Mouse (Mus musculus): ENCODE data around the gene Hoxb7. TPM values are rescaled to one million over a fixed set of nuclear protein-coding genes. Genes with fewer than 3 reads are reported as not detected.

Gene Hoxb7
- total RNA-seq, 1 experiment from 2014 or later = not detected

DNA sequence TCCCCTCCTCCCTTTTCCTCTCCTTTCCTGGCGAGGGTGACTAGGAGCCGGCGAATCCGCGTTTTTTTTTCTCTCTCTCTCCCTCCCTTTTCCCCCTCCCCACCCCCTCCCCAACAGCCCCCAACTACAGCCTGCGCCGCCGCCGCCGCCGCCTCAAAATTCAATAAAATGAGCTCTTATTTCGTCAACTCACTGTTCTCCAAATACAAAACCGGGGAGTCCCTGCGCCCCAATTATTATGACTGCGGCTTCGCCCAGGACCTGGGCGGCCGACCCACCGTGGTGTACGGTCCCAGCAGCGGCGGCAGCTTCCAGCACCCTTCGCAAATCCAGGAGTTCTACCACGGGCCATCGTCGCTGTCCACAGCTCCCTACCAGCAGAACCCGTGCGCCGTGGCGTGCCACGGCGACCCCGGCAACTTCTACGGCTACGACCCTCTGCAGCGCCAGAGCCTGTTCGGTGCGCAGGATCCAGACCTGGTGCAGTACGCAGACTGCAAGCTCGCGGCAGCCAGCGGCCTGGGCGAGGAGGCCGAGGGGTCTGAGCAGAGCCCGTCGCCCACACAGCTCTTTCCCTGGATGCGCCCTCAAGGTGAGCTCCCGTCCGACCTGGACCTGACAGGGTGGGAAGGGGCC, 3.5 kb upstream of the Hoxb7 start:
- ATAC-seq (replicated peaks; ENCODE audit: insufficient number of reproducible peaks, low FRiP score, low TSS enrichment, poor library complexity, severe bottlenecking) = no peak

DNA sequence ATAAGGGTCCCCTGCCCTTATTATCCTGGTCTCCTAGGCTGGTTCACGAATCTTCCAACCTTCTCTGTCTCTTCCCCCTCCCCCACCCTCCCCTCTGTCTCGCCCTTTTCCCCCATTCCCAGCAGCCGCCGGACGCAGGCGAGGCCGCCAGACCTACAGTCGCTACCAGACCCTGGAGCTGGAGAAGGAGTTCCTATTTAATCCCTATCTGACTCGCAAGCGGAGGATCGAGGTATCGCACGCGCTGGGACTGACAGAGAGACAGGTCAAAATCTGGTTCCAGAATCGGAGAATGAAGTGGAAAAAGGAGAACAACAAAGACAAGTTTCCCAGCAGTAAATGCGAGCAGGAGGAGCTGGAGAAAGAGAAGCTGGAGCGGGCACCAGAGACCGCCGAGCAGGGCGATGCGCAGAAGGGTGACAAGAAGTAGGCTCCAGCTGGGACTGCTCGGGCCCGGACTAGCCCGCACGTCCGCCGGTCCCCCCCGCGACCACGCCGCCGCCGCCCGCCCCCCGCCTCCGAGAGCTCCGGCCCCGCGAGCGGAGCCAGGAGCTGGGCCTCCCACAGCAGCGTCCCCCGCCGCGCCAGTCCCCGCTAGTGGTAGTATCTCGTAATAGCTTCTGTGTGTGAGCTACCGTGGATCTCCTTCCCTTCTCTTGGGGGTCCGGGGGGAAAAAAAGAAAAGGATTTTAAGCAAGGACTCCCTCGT, 2.2 kb upstream of the Hoxb7 start:
- ATAC-seq (replicated peaks; ENCODE audit: insufficient number of reproducible peaks, low FRiP score, low TSS enrichment, poor library complexity, severe bottlenecking) = no peak

DNA sequence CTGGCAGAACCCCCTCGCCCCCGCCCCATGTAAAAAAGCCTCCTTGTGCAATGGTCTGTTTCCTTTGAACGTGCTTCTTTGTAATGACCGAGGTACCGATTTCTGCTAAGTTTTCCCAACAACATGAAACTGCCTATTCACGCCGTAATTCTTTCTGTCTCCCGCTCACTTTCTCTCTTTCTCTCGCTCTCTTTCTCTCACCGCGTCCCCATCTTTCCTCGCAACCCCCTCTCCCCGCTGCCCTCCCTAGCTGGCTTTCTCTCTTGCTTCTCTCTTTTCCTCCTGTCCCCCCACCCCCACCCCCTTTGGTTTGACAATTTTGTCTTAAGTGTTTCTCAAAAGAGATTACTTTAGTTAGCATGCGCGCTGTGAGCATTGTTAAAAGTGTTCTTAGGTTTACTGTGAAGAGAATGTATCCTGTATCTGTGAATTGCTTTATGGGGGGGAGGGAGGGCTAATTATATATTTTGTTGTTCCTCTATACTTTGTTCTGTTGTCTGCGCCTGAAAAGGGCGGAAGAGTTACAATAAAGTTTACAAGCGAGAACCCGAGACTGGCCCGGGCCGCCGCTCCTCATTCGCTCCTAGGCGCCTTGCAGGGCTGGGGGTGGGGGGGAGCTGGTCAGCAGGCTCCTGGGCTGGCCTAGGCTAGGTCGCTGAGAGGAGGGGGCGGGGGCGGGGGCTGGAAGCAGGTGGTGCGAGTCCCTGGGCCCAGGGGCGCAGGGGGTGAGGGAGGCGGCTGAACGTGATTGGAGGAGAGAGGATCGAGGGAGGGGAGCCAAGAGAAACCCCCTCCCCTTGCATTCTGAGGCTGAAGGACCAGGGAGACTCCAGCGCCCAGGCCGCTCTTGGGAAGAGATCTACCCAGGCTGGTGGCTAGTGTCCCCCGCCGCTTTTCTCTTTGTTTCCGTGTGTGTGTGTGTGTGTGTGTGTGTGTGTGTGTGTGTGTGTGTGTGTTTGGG, 1.4 kb upstream of the Hoxb7 start:
- no peak for ATAC-seq (replicated peaks; ENCODE audit: insufficient number of reproducible peaks, low FRiP score, low TSS enrichment, poor library complexity, severe bottlenecking)

DNA sequence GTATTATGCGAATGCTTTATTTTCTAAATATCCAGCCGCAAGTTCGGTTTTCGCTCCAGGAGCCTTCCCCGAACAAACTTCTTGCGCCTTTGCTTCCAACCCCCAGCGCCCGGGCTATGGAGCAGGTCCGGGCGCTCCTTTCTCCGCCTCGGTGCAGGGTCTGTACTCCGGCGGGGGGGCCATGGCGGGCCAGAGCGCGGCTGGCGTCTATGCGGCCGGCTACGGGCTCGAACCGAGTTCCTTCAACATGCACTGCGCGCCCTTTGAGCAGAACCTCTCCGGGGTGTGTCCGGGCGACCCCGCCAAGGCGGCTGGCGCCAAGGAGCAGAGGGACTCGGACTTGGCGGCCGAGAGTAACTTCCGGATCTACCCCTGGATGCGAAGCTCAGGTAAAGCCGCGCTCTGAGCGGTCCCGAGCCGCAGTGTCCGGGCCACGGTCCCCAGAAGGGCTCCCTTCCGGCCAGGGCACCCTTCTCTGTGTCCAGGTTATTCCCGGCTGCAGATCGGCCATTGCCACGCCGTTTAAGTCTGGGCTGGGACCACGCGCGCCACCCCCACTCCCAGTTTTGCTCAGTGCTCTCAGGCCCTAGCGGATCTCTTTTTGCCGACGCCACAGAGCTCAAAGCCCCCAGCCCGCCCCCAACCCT, 439 bp downstream of the Hoxb7 start:
- no peak for ATAC-seq (replicated peaks; ENCODE audit: insufficient number of reproducible peaks, low FRiP score, low TSS enrichment, poor library complexity, severe bottlenecking)

DNA sequence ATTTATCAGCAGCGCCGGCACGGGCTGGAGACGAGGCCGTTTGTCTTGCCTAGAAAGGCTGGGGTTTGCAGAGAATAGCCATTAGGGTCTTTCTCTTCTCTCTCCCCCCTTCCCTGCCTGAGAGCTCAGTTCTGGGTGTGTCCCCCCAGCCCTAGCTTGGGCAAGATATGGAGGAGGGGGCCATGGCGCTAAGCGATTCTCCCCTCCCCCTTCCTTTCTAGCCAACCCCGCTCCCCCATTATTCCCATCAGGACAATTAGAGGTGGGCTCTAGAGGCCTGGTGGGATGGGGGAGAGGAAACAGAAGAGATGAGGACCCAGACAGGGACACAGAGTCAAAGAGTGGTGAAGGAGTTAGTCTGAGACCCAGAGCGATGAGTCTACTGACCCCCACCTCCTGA, 988 bp downstream of the Hoxb7 start:
- no peak for ATAC-seq (replicated peaks; ENCODE audit: insufficient number of reproducible peaks, low FRiP score, low TSS enrichment, poor library complexity, severe bottlenecking)

DNA sequence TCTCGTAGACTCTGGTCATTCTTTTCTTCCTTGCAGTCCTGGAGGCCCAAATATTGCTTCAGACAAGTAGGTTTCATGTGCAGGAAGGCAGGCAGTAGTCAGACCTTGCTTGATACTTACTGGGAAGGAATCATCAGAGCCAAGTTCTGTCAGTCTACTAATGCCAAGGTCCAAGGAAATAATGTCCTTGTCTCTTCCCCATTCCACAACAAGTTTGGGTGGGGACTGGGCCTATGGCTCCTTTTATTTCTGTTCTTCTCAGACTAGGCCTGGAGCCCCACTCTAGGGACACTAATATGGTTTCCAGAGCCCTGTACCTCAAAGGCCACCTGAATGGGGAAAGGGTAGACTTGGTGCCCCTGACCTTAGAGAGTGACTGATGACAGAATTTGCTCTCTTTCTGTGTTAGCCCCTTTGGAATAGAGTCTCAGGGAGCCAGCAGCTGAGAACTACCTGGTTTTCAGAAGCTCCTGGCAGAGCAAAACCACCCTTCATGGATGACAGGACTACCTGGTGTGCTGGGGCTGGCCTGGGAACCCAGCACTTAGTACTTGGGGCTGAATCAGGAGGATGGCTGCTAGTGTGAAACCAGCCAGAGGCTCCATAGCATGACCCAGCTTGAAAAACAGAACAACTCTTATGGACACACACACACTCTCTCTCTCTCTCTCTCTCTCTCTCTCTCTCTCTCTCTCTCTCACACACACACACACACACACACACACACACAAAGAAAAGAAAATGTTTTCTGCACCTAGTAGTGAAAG, 2.2 kb downstream of the Hoxb7 start:
- ATAC-seq (replicated peaks; ENCODE audit: insufficient number of reproducible peaks, low FRiP score, low TSS enrichment, poor library complexity, severe bottlenecking) = no peak

DNA sequence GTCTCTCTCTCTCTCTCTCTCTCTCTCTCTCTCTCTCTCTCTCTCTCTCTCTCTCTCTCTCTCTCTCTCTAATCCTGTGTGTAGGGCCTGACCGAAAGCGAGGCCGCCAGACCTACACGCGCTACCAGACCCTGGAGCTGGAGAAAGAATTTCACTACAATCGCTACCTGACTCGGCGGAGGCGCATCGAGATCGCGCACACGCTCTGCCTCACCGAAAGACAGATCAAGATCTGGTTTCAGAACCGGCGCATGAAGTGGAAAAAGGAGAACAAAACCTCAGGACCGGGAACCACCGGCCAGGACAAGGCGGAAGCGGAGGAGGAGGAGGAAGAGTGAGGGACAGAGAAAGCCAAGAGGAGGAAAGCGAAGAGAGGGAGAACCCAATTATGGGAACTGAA, 2.9 kb downstream of the Hoxb7 start:
- ATAC-seq (replicated peaks; ENCODE audit: insufficient number of reproducible peaks, low FRiP score, low TSS enrichment, poor library complexity, severe bottlenecking) = no peak

DNA sequence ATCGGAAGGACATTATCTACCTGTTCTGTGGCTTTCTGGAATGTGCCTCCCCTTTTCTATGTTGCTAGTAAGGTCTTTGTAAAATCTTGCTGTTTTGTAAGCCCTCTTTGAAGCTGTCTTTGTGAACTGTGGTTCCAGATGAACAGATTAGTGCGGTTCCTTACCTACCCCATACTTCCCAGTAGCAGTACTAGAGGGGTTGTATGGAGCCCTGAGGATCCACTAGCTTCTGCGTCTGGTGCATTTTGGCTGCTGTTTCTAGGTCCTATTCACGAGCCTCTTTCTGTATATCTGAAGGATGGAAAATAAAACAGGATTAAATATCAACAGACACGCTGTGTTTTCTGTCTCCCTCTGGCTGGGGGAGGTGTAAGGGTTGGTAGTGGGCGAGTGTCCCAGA, 3.4 kb downstream of the Hoxb7 start:
- ATAC-seq (replicated peaks; ENCODE audit: insufficient number of reproducible peaks, low FRiP score, low TSS enrichment, poor library complexity, severe bottlenecking) = no peak

DNA sequence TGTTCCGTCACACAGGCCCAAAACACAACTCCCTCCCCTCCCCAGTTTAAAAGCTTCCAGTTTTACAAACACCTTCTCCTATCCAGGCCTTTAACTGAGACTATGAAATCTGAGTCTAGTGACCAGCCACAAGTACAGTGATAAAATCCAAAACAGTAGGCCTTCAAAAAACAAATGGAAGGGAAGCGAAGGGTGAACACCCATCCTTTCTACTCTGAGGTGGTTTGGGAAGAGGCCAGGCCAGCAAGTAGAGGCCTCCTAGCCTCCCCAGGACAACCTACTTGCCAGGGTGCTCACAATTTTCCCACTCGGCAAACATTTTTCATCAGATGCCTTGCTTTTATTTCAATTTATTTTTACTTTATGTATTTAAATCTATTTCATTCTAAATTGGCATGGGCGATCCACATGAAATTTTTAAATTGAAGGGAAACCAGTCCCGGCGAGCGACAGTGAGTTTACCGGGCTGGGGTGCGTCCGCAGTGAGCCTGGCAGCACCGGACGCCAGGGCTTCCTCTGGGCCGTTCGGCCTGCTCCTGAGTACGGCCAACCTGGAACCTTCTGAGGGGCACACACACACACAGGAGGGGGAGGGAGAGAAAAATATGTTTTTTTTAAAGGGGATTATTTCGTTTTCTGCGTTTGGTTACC, 4.4 kb downstream of the Hoxb7 start:
- ATAC-seq (replicated peaks; ENCODE audit: insufficient number of reproducible peaks, low FRiP score, low TSS enrichment, poor library complexity, severe bottlenecking) = no peak

DNA sequence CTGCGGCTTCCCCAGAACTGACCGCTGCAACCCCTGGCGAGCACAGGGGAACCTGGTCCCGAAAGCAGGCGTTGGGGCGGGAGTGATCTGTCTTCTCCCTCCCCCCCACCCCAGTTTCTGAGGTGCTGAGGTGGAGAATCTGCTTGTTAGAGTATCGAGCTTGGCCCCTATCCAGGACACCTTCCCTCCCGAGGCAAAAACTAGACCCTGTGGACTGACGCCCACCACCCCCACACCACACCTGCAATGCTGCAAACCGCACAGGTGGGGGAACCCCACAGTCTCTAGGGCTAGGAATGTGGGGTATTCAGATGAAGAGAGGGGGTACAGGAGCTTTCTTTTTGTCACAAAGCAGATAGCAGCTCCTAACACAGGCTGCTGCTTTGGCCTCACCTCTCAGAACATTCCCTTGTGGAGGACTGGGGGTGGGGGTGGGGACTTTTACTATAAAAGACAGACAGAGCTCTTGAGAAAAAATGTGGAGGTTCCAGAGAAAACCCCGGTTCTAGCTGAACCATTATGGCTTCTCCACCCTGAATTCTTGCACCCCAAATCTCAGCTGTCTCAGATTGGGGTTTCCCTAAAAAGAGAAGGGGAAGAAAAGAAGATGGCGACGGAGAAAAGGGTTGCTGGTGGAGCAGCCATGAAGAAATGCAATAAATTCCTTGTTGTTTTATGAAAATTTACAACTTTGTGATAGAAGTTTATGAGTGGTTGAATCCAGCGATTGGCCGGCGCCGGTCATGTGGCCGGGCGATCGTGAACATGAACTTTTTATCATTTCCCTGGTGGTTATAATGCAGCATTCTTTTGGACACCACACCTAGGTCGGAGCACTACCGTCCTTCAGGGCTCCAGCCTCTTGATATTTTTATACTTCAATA, 5.5 kb downstream of the Hoxb7 start, which contains the start of gene Hoxb6:
TSS of gene Hoxb6 (plus strand) at position 796 of the 884 bp plus-strand sequence.
- ATAC-seq (replicated peaks; ENCODE audit: insufficient number of reproducible peaks, low FRiP score, low TSS enrichment, poor library complexity, severe bottlenecking) = no peak

DNA sequence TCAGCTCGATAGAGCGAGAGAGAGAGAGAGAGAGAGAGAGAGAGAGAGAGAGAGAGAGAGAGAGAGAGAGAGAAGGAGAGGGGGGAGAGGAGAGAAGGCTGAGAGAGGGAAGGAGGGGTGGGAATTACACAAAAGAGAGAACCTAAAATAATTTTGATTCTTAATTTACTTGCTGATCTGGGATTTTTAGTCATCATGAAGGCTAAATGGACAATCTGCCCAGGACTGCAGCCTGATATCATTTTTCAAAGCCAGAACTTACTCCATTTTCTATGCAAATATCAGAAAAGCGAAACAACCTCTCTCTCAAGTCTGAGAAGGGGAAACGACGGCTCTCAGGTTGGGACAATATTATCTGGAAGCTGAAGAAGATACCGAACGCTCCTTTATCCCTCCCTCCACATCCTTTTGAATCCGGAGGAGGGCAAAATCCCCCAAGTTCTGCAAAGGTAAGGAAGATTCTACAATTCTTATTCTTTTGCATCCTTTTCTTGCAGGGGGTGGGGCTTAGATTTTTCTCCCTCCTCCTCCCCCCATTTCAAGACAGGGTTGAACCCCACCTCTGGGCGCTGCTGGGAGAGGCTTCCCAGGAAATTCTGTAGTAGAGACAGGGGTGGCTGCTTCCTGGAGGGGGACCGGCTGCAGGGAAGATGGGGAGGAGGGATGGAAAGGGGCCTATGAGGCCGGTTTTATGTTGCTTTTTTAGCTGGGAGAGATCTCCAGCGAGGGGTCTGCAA, 6.3 kb downstream of the Hoxb7 start:
- ATAC-seq (replicated peaks; ENCODE audit: insufficient number of reproducible peaks, low FRiP score, low TSS enrichment, poor library complexity, severe bottlenecking) = no peak

DNA sequence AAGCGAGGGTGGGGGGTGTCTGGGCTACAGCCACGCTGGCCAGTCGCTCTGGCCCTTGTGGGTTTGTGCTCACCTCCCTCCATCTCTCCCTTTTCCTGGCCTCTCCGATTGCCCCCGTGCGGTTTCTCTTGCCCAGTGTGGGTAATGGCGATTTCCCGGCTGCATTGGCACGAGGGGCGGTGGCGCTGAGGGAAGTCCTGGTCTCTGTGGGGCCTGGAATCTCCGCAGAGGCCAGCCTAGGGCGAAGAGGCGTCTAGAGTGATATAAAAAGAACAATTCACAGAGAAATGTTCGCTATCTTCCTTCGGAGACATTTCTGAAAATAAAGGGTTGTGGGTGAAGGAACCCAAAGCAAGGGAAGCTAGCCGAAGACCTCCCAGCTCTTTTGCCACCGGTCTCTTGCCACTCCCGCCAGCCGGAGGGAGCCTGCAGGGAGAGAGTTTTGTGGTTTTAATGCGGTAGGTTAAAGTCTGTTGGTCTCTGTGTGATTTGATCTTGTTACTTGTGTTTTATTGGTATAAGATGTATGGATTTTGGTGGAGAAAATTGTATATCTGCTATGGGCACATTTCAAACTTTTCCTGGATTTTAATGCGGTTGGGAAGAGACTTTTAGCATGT, 7.0 kb downstream of the Hoxb7 start:
- no peak for ATAC-seq (replicated peaks; ENCODE audit: insufficient number of reproducible peaks, low FRiP score, low TSS enrichment, poor library complexity, severe bottlenecking)

DNA sequence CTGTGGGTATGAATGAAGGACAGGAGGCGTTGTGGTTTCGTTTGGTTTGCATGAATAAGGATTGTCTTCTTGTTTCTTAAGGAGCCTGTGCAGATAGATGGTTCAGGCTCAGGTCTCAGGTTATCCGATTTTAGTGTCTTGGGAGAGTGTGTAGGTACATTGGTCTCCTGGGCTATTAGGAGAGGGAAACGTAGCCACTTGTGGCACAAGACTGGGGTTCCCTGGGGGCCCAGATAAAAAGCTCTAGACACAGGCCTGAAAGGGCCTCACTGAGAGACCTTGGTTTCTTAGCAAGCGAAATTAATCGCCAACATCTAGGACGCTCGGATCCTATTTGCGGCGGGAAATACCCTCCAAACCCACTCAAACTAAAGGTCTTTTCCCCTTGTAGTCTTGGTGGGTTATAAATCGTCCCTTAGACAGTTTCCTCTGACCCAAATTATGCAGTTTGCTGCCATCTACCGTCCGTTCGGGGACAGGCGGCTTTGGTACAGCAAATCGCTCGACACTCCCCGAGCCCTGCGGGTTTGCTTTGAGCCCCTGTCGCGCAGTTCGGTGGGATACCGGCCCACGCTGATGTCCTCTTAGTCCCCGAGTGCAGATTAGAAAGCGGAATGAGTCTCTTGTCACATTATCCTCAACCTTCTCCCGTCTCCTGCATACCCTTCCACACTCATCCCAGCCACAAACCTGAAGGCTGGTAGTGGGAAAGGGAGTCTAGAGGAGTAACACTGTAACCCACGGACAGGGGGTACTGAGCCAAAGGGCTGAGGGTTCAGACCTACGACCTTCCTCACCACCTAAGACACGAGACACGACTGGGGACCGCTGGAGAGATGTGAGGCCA, 8.0 kb downstream of the Hoxb7 start:
- ATAC-seq (replicated peaks; ENCODE audit: insufficient number of reproducible peaks, low FRiP score, low TSS enrichment, poor library complexity, severe bottlenecking) = peak; percentile 88

DNA sequence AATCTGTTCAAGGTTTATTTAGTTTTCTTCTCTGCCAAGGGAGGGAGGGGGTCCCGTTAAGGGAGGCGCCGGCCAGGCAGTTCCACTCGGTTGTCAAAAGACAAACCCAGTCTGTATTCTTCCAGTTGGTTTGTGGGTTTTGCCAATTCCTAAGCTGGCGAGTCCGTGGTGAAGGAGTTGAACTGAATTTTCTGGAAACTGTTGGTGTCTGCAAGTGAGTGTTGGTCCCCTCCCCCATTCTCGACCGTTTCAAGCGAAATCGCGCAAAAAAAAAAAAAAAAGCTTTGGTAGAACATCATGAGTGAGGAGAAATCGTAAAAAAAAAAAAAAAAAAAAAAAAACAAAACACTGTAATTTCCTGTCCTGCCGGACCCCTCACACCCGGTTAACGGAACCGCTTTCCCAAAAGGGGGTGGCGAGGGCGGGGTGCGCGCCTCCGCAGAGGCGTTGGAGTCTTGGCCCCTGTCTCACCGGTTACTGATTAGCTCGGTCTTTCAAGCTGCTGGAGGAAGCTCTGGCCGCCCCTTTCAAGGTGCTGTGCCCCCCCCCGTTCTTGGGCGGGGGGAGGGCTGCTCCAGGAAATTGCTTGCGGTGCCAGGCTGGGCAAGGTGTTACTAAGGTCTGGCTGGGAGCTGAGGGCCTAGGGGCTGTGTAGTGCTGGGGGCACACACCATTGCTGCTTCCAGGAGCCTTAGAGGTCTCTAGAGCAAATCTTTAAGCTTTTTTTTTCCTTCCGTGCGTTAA, 8.8 kb downstream of the Hoxb7 start:
- ATAC-seq (replicated peaks; ENCODE audit: insufficient number of reproducible peaks, low FRiP score, low TSS enrichment, poor library complexity, severe bottlenecking) = no peak

All from monocyte, adult 5-6 weeks (primary cell).